Mouse (Mus musculus): Measurements from ENCODE around the gene Il4. TPM values are rescaled to one million over a fixed set of nuclear protein-coding genes. Genes with fewer than 3 reads are reported as not detected.

Gene Il4
- polyA plus RNA-seq, 1 experiment from 2014 or later: 1.5 TPM

GRCm38 (mm10) chr11:53652427-53652826, 34.0 kb upstream of the Il4 start:
- Histone ChIP-seq H3K4me1 (ENCODE audit: control insufficient read depth in 2 of 2, insufficient read depth in 2 of 2, low read length in 2 of 2) (peaks cover 9 to 20% of the 10 kb centered on the region in 2 experiments), H3K36me3 (ENCODE audit: control insufficient read depth, insufficient read depth, low read length) (peaks cover 51% of the 10 kb centered on the region), H3K4me2 (ENCODE audit: low read length) (no peak overlapping the region), H3K27ac (replicated peaks in 1 of 2; ENCODE audit: control insufficient read depth in 1 of 2, insufficient read depth in 1 of 2, low read depth in 2 of 2, low read length in 2 of 2) (no peak overlapping the region), H3K4me3 (ENCODE audit: control insufficient read depth in 1 of 2, insufficient read depth in 1 of 2, low read depth in 1 of 2, low read length in 2 of 2) (no peak overlapping the region), H3K27me3 (ENCODE audit: control insufficient read depth, insufficient read depth, low read length) (no peaks in the 10 kb centered on the region), H3K9me3 (ENCODE audit: control insufficient read depth, low read length) (no peaks in the 10 kb centered on the region), H3K9ac (ENCODE audit: low read length) (no peak overlapping the region)
- whole genome bisulfite sequencing: 87% methylated on average over 2 of the region's 2 CpGs
- no peak for ATAC-seq (ENCODE audit: insufficient number of reproducible peaks, insufficient read depth, low FRiP score, low read depth)

- ATAC-seq (ENCODE audit: insufficient number of reproducible peaks, insufficient read depth, low FRiP score, low read depth): no peak
- 71% methylated on average over 4 of the region's 4 CpGs for WGBS
- Histone ChIP-seq H3K27me3 (ENCODE audit: control insufficient read depth, insufficient read depth, low read length) (no peaks in the 10 kb centered on the region), H3K9ac (ENCODE audit: low read length) (no peak overlapping the region), H3K4me2 (ENCODE audit: low read length) (no peak overlapping the region), H3K27ac (replicated peaks in 1 of 2; ENCODE audit: control insufficient read depth in 1 of 2, insufficient read depth in 1 of 2, low read depth in 2 of 2, low read length in 2 of 2) (no peak overlapping the region), H3K36me3 (ENCODE audit: control insufficient read depth, insufficient read depth, low read length) (peaks cover 54% of the 10 kb centered on the region), H3K4me1 (ENCODE audit: control insufficient read depth in 2 of 2, insufficient read depth in 2 of 2, low read length in 2 of 2) (peaks cover 4 to 11% of the 10 kb centered on the region in 2 experiments), H3K9me3 (ENCODE audit: control insufficient read depth, low read length) (no peaks in the 10 kb centered on the region), H3K4me3 (ENCODE audit: control insufficient read depth in 1 of 2, insufficient read depth in 1 of 2, low read depth in 1 of 2, low read length in 2 of 2) (no peak overlapping the region)
Observed at GRCm38 (mm10) chr11:53651441-53651840, 33.0 kb upstream of the Il4 start.

- no peak overlapping the region for H3K9ac ChIP-seq (ENCODE audit: low read length)
- no peak for ATAC-seq (ENCODE audit: insufficient number of reproducible peaks, insufficient read depth, low FRiP score, low read depth)
- WGBS: 83% methylated on average over 5 of the region's 5 CpGs
- no peaks in the 10 kb centered on the region for H3K27me3 ChIP-seq (ENCODE audit: control insufficient read depth, insufficient read depth, low read length)
- H3K27ac ChIP-seq (replicated peaks in 1 of 2; ENCODE audit: control insufficient read depth in 1 of 2, insufficient read depth in 1 of 2, low read depth in 2 of 2, low read length in 2 of 2): no peak overlapping the region
- 0 out of 2 replicates have a peak, but pooled peaks cover 5% of the 10 kb centered on the region for H3K9me3 ChIP-seq (ENCODE audit: control insufficient read depth, low read length)
- H3K4me3 ChIP-seq (ENCODE audit: control insufficient read depth in 1 of 2, insufficient read depth in 1 of 2, low read depth in 1 of 2, low read length in 2 of 2): no peak overlapping the region
- no peak overlapping the region for H3K4me2 ChIP-seq (ENCODE audit: low read length)
- peaks cover 2 to 4% of the 10 kb centered on the region in 2 experiments; a peak in 3 of 4 replicates for H3K4me1 ChIP-seq (ENCODE audit: control insufficient read depth in 2 of 2, insufficient read depth in 2 of 2, low read length in 2 of 2)
- 0 out of 2 replicates have a peak, but pooled peaks cover 4% of the 10 kb centered on the region for H3K36me3 ChIP-seq (ENCODE audit: control insufficient read depth, insufficient read depth, low read length)
Observed at GRCm38 (mm10) chr11:53644017-53644416, 25.5 kb upstream of the Il4 start.

- H3K4me2 ChIP-seq (ENCODE audit: low read length): no peak overlapping the region
- 61% methylated on average over 12 of the region's 12 CpGs for WGBS
- no peak overlapping the region for H3K4me3 ChIP-seq (ENCODE audit: control insufficient read depth in 1 of 2, insufficient read depth in 1 of 2, low read depth in 1 of 2, low read length in 2 of 2)
- peaks cover 2 to 4% of the 10 kb centered on the region in 2 experiments; a peak in 3 of 4 replicates for H3K4me1 ChIP-seq (ENCODE audit: control insufficient read depth in 2 of 2, insufficient read depth in 2 of 2, low read length in 2 of 2)
- H3K9ac ChIP-seq (ENCODE audit: low read length): no peak overlapping the region
- no peak overlapping the region for H3K27ac ChIP-seq (replicated peaks in 1 of 2; ENCODE audit: control insufficient read depth in 1 of 2, insufficient read depth in 1 of 2, low read depth in 2 of 2, low read length in 2 of 2)
- ATAC-seq (ENCODE audit: insufficient number of reproducible peaks, insufficient read depth, low FRiP score, low read depth): no peak
- 0 out of 2 replicates have a peak, but pooled peaks cover 4% of the 10 kb centered on the region for H3K36me3 ChIP-seq (ENCODE audit: control insufficient read depth, insufficient read depth, low read length)
- 0 out of 2 replicates have a peak, but pooled peaks cover 1% of the 10 kb centered on the region for H3K27me3 ChIP-seq (ENCODE audit: control insufficient read depth, insufficient read depth, low read length)
- H3K9me3 ChIP-seq (ENCODE audit: control insufficient read depth, low read length): 0 out of 2 replicates have a peak, but pooled peaks cover 5% of the 10 kb centered on the region
Observed at GRCm38 (mm10) chr11:53642744-53643279, 24.3 kb upstream of the Il4 start.

GRCm38 (mm10) chr11:53637803-53638260, 19.4 kb upstream of the Il4 start:
- Histone ChIP-seq H3K4me3 (ENCODE audit: control insufficient read depth in 1 of 2, insufficient read depth in 1 of 2, low read depth in 1 of 2, low read length in 2 of 2) (no peak overlapping the region), H3K27ac (replicated peaks in 1 of 2; ENCODE audit: control insufficient read depth in 1 of 2, insufficient read depth in 1 of 2, low read depth in 2 of 2, low read length in 2 of 2) (no peak overlapping the region), H3K4me1 (ENCODE audit: control insufficient read depth in 2 of 2, insufficient read depth in 2 of 2, low read length in 2 of 2) (peaks cover 4% of the 10 kb centered on the region in 2 experiments; a peak in 2 of 4 replicates), H3K27me3 (ENCODE audit: control insufficient read depth, insufficient read depth, low read length) (peaks cover 28% of the 10 kb centered on the region; the same call in 1 of the 2 replicates), H3K36me3 (ENCODE audit: control insufficient read depth, insufficient read depth, low read length) (no peaks in the 10 kb centered on the region), H3K4me2 (ENCODE audit: low read length) (no peak overlapping the region), H3K9me3 (ENCODE audit: control insufficient read depth, low read length) (0 out of 2 replicates have a peak, but pooled peaks cover 5% of the 10 kb centered on the region), H3K9ac (ENCODE audit: low read length) (no peak overlapping the region)
- ATAC-seq (ENCODE audit: insufficient number of reproducible peaks, insufficient read depth, low FRiP score, low read depth): no peak
- WGBS: 80% methylated on average over 10 of the region's 10 CpGs

- Histone ChIP-seq H3K4me3 (ENCODE audit: control insufficient read depth in 1 of 2, insufficient read depth in 1 of 2, low read depth in 1 of 2, low read length in 2 of 2) (no peak overlapping the region; a peak in 1 of 4 replicates), H3K27ac (replicated peaks in 1 of 2; ENCODE audit: control insufficient read depth in 1 of 2, insufficient read depth in 1 of 2, low read depth in 2 of 2, low read length in 2 of 2) (no peak overlapping the region), H3K36me3 (ENCODE audit: control insufficient read depth, insufficient read depth, low read length) (no peaks in the 10 kb centered on the region), H3K9me3 (ENCODE audit: control insufficient read depth, low read length) (no peaks in the 10 kb centered on the region), H3K4me1 (ENCODE audit: control insufficient read depth in 2 of 2, insufficient read depth in 2 of 2, low read length in 2 of 2) (peaks cover 4% of the 10 kb centered on the region in 2 experiments; a peak in 2 of 4 replicates), H3K9ac (ENCODE audit: low read length) (0 out of 2 replicates have a peak overlapping the region, but pooled peaks have one; percentile 4), H3K27me3 (ENCODE audit: control insufficient read depth, insufficient read depth, low read length) (peaks cover 28% of the 10 kb centered on the region; the same call in 1 of the 2 replicates), H3K4me2 (ENCODE audit: low read length) (peak overlapping the region; percentile 47)
- ATAC-seq (ENCODE audit: insufficient number of reproducible peaks, insufficient read depth, low FRiP score, low read depth): no peak
- WGBS: 21% methylated on average over 21 of the region's 21 CpGs
Observed at GRCm38 (mm10) chr11:53637046-53637802, 18.8 kb upstream of the Il4 start.

- H3K9ac ChIP-seq (ENCODE audit: low read length): peak overlapping the region; percentile 54
- H3K27ac ChIP-seq (replicated peaks in 1 of 2; ENCODE audit: control insufficient read depth in 1 of 2, insufficient read depth in 1 of 2, low read depth in 2 of 2, low read length in 2 of 2): no peak overlapping the region
- H3K4me1 ChIP-seq (ENCODE audit: control insufficient read depth in 2 of 2, insufficient read depth in 2 of 2, low read length in 2 of 2): peaks cover 4% of the 10 kb centered on the region in 2 experiments; a peak in 2 of 4 replicates
- H3K4me3 ChIP-seq (ENCODE audit: control insufficient read depth in 1 of 2, insufficient read depth in 1 of 2, low read depth in 1 of 2, low read length in 2 of 2): peak overlapping the region; percentile 29 to 40
- no peak for ATAC-seq (ENCODE audit: insufficient number of reproducible peaks, insufficient read depth, low FRiP score, low read depth)
- 2% methylated on average over 40 of the region's 40 CpGs for WGBS
- peaks cover 28% of the 10 kb centered on the region; the same call in 1 of the 2 replicates for H3K27me3 ChIP-seq (ENCODE audit: control insufficient read depth, insufficient read depth, low read length)
- H3K9me3 ChIP-seq (ENCODE audit: control insufficient read depth, low read length): no peaks in the 10 kb centered on the region
- H3K4me2 ChIP-seq (ENCODE audit: low read length): peak overlapping the region; percentile 79
- H3K36me3 ChIP-seq (ENCODE audit: control insufficient read depth, insufficient read depth, low read length): no peaks in the 10 kb centered on the region
Observed at GRCm38 (mm10) chr11:53636183-53636646, 17.7 kb upstream of the Il4 start.
